Mouse (Mus musculus) CH12.LX (cell line): ENCODE data around the gene Pcp4l1. TPM values are rescaled to one million over a fixed set of nuclear protein-coding genes. Genes with fewer than 3 reads are reported as not detected.
"Not testable (repeated sequence)": the region's sequence is repeated elsewhere in the genome, so short reads cannot be mapped to it uniquely, and the experiment has no call there.

Source experiments
- DNase-seq: peaks from one replicate; pipeline ENCODE4 v3.0.0-alpha.2; 2013; ENCODE audit errors: extremely low read depth
- H3K27ac ChIP-seq: 2 replicates; pipeline ENCODE4 v1.5.1; 2012; ENCODE audit warnings: low read depth, mild to moderate bottlenecking, control low read depth, moderate library complexity; ENCODE audit not compliant: insufficient read depth
- H3K27me3 ChIP-seq: replicated peaks from 2 replicates; pipeline ENCODE3; 2012; ENCODE audit warnings: inconsistent platforms
- H3K36me3 ChIP-seq, 2 experiments: replicated peaks in 1 of 2; 2 replicates each; pipeline versions ENCODE3 to v1.6.1; 2012; ENCODE audit warnings: inconsistent platforms in 1 of 2, low read length in 1 of 2, mild to moderate bottlenecking in 1 of 2, mixed read lengths in 1 of 2, moderate library complexity in 1 of 2; ENCODE audit not compliant: control insufficient read depth in 1 of 2, insufficient read depth in 1 of 2
- H3K4me1 ChIP-seq, 2 experiments: 2 replicates each; pipeline ENCODE4 v1.6.1; 2012; ENCODE audit warnings: inconsistent platforms in 1 of 2, moderate library complexity in 1 of 2; ENCODE audit not compliant: insufficient read depth in 2 of 2, control insufficient read depth in 1 of 2
- H3K4me2 ChIP-seq: 2 replicates; pipeline ENCODE4 v1.6.1; 2012; ENCODE audit warnings: low read depth, mild to moderate bottlenecking, control low read depth; ENCODE audit not compliant: poor library complexity, insufficient read depth, severe bottlenecking
- H3K4me3 ChIP-seq, 3 experiments: fragments of 150-350 bp in 1 of 3; sonication (generic) in 1 of 3; replicated peaks in 1 of 3; 2 replicates each; pipeline versions ENCODE3 to v1.5.1; 2011 to 2012; ENCODE audit warnings: low read depth in 2 of 3, low read length in 2 of 3, mild to moderate bottlenecking in 2 of 3, moderate library complexity in 2 of 3, control low read depth in 1 of 3, improper control_type of control experiment in 1 of 3, inconsistent platforms in 1 of 3, mixed read lengths in 1 of 3; ENCODE audit not compliant: poor library complexity in 1 of 3
- H3K79me2 ChIP-seq: replicated peaks from 2 replicates; pipeline ENCODE4 v1.6.1; 2012; ENCODE audit warnings: mild to moderate bottlenecking, moderate library complexity; ENCODE audit not compliant: control insufficient read depth, poor library complexity, insufficient read depth, severe bottlenecking; ENCODE audit errors: extremely low read depth
- H3K9ac ChIP-seq: 2 replicates; pipeline ENCODE4 v1.6.1; 2012; ENCODE audit warnings: low read depth, mild to moderate bottlenecking, control low read depth, moderate library complexity; ENCODE audit not compliant: insufficient read depth
- H3K9me3 ChIP-seq: replicated peaks from 2 replicates; pipeline ENCODE3; 2012; ENCODE audit warnings: low read length, inconsistent platforms, mixed read lengths
- CHD1 ChIP-seq: IDR thresholded peaks from 2 replicates; pipeline ENCODE4 v1.6.1; 2012; ENCODE audit warnings: low read depth, low read length, improper control_type of control experiment, inconsistent platforms
- ELF1 ChIP-seq: IDR thresholded peaks from 2 replicates; pipeline ENCODE4 v1.6.1; 2014; ENCODE audit warnings: low read depth, mild to moderate bottlenecking, inconsistent platforms, low read length, improper control_type of control experiment
- GABPA ChIP-seq: IDR thresholded peaks from 2 replicates; pipeline ENCODE4 v1.6.1; 2012; ENCODE audit warnings: low read depth, low read length, improper control_type of control experiment, inconsistent platforms; ENCODE audit not compliant: insufficient replicate concordance
- JUN ChIP-seq: IDR thresholded peaks from 2 replicates; pipeline ENCODE4 v1.6.1; 2011; ENCODE audit warnings: low read depth, mild to moderate bottlenecking, low read length, improper control_type of control experiment, moderate library complexity; ENCODE audit not compliant: insufficient read depth
- POLR2A ChIP-seq: IDR thresholded peaks from 2 replicates; pipeline ENCODE4 v1.6.1; 2011; ENCODE audit warnings: low read depth, mild to moderate bottlenecking, improper control_type of control experiment, low read length
- TBP ChIP-seq: conservative IDR thresholded peaks from 2 replicates; pipeline ENCODE4 v1.6.1; 2011; ENCODE audit warnings: low read depth, low read length, improper control_type of control experiment
- TCF12 ChIP-seq: IDR thresholded peaks from 2 replicates; pipeline ENCODE4 v1.6.1; 2014; ENCODE audit warnings: low read depth, mild to moderate bottlenecking, inconsistent platforms, low read length, improper control_type of control experiment
- ZKSCAN1 ChIP-seq: IDR thresholded peaks from 2 replicates; pipeline ENCODE4 v1.6.1; 2012; ENCODE audit warnings: low read depth, inconsistent platforms, low read length, improper control_type of control experiment, borderline replicate concordance
- dilution Hi-C: fragments of 300-500 bp; cut with MboI; formaldehyde crosslinking; loops from 2 replicates; pipeline ENCODE4 v1.14.3; 2020; ENCODE audit warnings: low sequenced_read_pairs; ENCODE audit not compliant: extremely low pct_unique_long_range_greater_than_20kb, extremely low pct_ligation_motif_present
- in situ Hi-C: fragments of 300-500 bp; cut with MboI; formaldehyde crosslinking; loops from 3 replicates; pipeline ENCODE4 v1.14.3; 2019; ENCODE audit warnings: low sequenced_read_pairs, low pct_ligation_motif_present, low pct_unique_long_range_greater_than_20kb, mixed read lengths
- polyA plus RNA-seq: library from polyadenylated mRNA; unstranded; fragments of >175 nt; gene quantifications from 2 replicates; pipeline ENCODE4 v1.2.1, GENCODE M21; 2012; ENCODE audit warnings: low read depth; ENCODE audit not compliant: insufficient read length
- total RNA-seq, 2 experiments: library from RNA; depleted of rRNA; stranded (reverse); fragments of 300-350 nt in 1 of 2; fragments of >200 nt in 1 of 2; gene quantifications; 2 replicates each; pipeline ENCODE4 v1.2.3; 2012 to 2014

Pcp4l1 gene
- total and polyA plus RNA-seq, 3 experiments: not detected

- H3K4me2 ChIP-seq, H3K27ac ChIP-seq, H3K27me3 ChIP-seq, dilution Hi-C loops, H3K4me1 ChIP-seq, H3K4me3 ChIP-seq, in situ Hi-C loops, DNase-seq, H3K9me3 ChIP-seq, H3K9ac ChIP-seq, H3K79me2 ChIP-seq: not testable (repeated sequence)
- H3K36me3 ChIP-seq: peaks cover 38 to 68% of the 10 kb centered on the region in 2 experiments
- TF ChIP-seq TBP: 0 out of 2 replicates have a peak, but pooled peaks have one; percentile 37
Measured at GRCm38 (mm10) chr1:171142981-171143380, 53.1 kb downstream of the Pcp4l1 start.

- H3K27me3 ChIP-seq, H3K4me3 ChIP-seq, H3K4me1 ChIP-seq, in situ Hi-C loops, H3K9ac ChIP-seq, H3K9me3 ChIP-seq, H3K79me2 ChIP-seq, H3K27ac ChIP-seq, dilution Hi-C loops, DNase-seq, H3K4me2 ChIP-seq: not testable (repeated sequence)
- H3K36me3 ChIP-seq: peaks cover 48 to 84% of the 10 kb centered on the region in 2 experiments
Measured at GRCm38 (mm10) chr1:171137486-171138155, 58.4 kb downstream of the Pcp4l1 start.

GRCm38 (mm10) chr1:171135600-171135999, 60.5 kb downstream of the Pcp4l1 start:
- Histone ChIP-seq H3K4me1 (no peaks in the 10 kb centered on the region), H3K9me3 (no peaks in the 10 kb centered on the region), H3K4me2 (no peak overlapping the region), H3K27ac (no peak overlapping the region), H3K79me2 (no peaks in the 10 kb centered on the region), H3K4me3 (no peak overlapping the region), H3K36me3 (peaks cover 36 to 82% of the 10 kb centered on the region in 2 experiments), H3K27me3 (no peaks in the 10 kb centered on the region), H3K9ac (no peak overlapping the region)
- TF ChIP-seq ZKSCAN1: no peak
- TF ChIP-seq TBP: no peak
- no peak for TF ChIP-seq TCF12
- no peak for TF ChIP-seq GABPA
- no peak for TF ChIP-seq JUN
- no peak for TF ChIP-seq ELF1
- TF ChIP-seq CHD1: no peak
- TF ChIP-seq POLR2A: no peak
- DNase-seq: no peak
- dilution Hi-C loops (no loop called here), in situ Hi-C loops (no loop called here)
